Comparison of ENCODE assay signal across 8 mouse cellular contexts in genomic region chr16:8791949-8792557, GRCm38 (mm10). TPM values are rescaled to one million over a fixed set of nuclear protein-coding genes. Genes with fewer than 3 reads are reported as not detected.
DNase-seq lines count a peak whose midpoint lies in the region; ATAC-seq lines count a peak whose summit lies in the region.

Usp7 (minus strand) TSS chr16:8792308.

- no peak within 1 kb of the TSS for H3K27ac ChIP-seq in intestine, embryonic 16.5 days (ENCODE audit: low read length)
- H3K27ac ChIP-seq in midbrain, embryonic 11.5 days (ENCODE audit: low read depth, low read length): no peak within 1 kb of the TSS

- no peak within 1 kb of the TSS for H3K4me2 ChIP-seq in intestine, embryonic 16.5 days (ENCODE audit: low read depth, low read length)
- no peak within 1 kb of the TSS for H3K4me2 ChIP-seq in midbrain, embryonic 11.5 days

- no peaks in the 10 kb centered on the region for H3K9me3 ChIP-seq in intestine, embryonic 16.5 days (ENCODE audit: control insufficient read depth, low read length)
- no peaks in the 10 kb centered on the region for H3K9me3 ChIP-seq in midbrain, embryonic 11.5 days (ENCODE audit: control insufficient read depth, low read length)

- H3K27me3 ChIP-seq in intestine, embryonic 16.5 days (replicated peaks; ENCODE audit: control insufficient read depth, insufficient read depth, low read length): no peaks in the 10 kb centered on the region
- H3K27me3 ChIP-seq in midbrain, embryonic 11.5 days (ENCODE audit: control insufficient read depth, insufficient read depth, low read length): no peaks in the 10 kb centered on the region

- intact Hi-C loops in gastrocnemius, postnatal 14 days (cut with DNase I; ENCODE audit: low total_unique reads): no loop called here

- H3K4me1 ChIP-seq in intestine, embryonic 16.5 days (ENCODE audit: control insufficient read depth, insufficient read depth, low read length): no peaks in the 10 kb centered on the region
- no peaks in the 10 kb centered on the region for H3K4me1 ChIP-seq in midbrain, embryonic 11.5 days (ENCODE audit: control insufficient read depth, insufficient read depth, low read length)

- DNase-seq in layer of hippocampus, adult 18-20 months (ENCODE audit: low spot score in 2 of 2): no peak
- no peak for DNase-seq in layer of hippocampus, adult 9-10 months (ENCODE audit: low spot score)
- DNase-seq in adrenal gland, postnatal 25 days: no peak
- no peak for DNase-seq in gastrocnemius, postnatal 14 days
- DNase-seq in midbrain, embryonic 11.5 days (ENCODE audit: low spot score, missing footprints): no peak
- DNase-seq in cerebellum, postnatal 25 days: no peak
- no peak for DNase-seq in cerebellum, adult 11-12 months

- no peak within 1 kb of the TSS for H3K9ac ChIP-seq in intestine, embryonic 16.5 days (ENCODE audit: low read depth, low read length)
- H3K9ac ChIP-seq in midbrain, embryonic 11.5 days (ENCODE audit: low read length): no peak within 1 kb of the TSS

- 93% methylated on average over 20 of the region's 20 CpGs for WGBS in intestine, embryonic 16.5 days
- WGBS in midbrain, embryonic 11.5 days: 93% methylated on average over 20 of the region's 20 CpGs

- H3K4me3 ChIP-seq in intestine, embryonic 16.5 days (ENCODE audit: low read length): no peak within 1 kb of the TSS
- H3K4me3 ChIP-seq in midbrain, embryonic 11.5 days (ENCODE audit: low read depth, low read length): no peak within 1 kb of the TSS

- ATAC-seq in intestine, embryonic 16.5 days: no peak
- ATAC-seq in midbrain, embryonic 11.5 days (ENCODE audit: low FRiP score): no peak

- no peaks in the 10 kb centered on the region for H3K36me3 ChIP-seq in intestine, embryonic 16.5 days (ENCODE audit: control insufficient read depth, insufficient read depth, low read length)
- no peaks in the 10 kb centered on the region for H3K36me3 ChIP-seq in midbrain, embryonic 11.5 days (ENCODE audit: control insufficient read depth, insufficient read depth, low read length)

RNA-seq across cellular contexts. Expression of gene Usp7, which starts in this region (rescaled TPM):
- 100 to 1,000 TPM; 144 to 151 TPM for total RNA-seq in layer of hippocampus, adult 18-20 months (2021)
- total RNA-seq in adrenal gland, postnatal 25 days (2021): 112 and 133 TPM in 2 replicates
- total RNA-seq in gastrocnemius, postnatal 14 days (2021): 10 to 100 TPM; 46.4 to 48.9 TPM
- polyA plus RNA-seq in intestine, embryonic 16.5 days (2015; fragmentation: Nextera tagmentation; extraction: Ambion mirVana): 16.1 and 19.1 TPM in 2 replicates
- 35.7 and 41.0 TPM in 2 replicates for polyA plus RNA-seq in midbrain, embryonic 11.5 days (2014; fragmentation: Nextera tagmentation; extraction: Ambion mirVana)
